Mouse (Mus musculus) neural tube, embryonic 13.5 days (tissue): ENCODE data around the gene Olfr1469. TPM values are rescaled to one million over a fixed set of nuclear protein-coding genes. Genes with fewer than 3 reads are reported as not detected.
"Not testable (repeated sequence)": the region's sequence is repeated elsewhere in the genome, so short reads cannot be mapped to it uniquely, and the experiment has no call there.

Experiments
- ATAC-seq: fragments of 200-750 bp; cut with Nextera tagmentation; 2 replicates; pipeline ENCODE4 v1.8.0; 2017; ENCODE audit warnings: low read depth, mild to moderate bottlenecking, moderate TSS enrichment, moderate library complexity
- H3K27ac ChIP-seq: fragments of 300-500 bp; sonication (generic); replicated peaks from 2 replicates; pipeline ENCODE4 v1.5.1; 2015; ENCODE audit warnings: moderate library complexity, mild to moderate bottlenecking, inconsistent platforms
- H3K27me3 ChIP-seq: fragments of 300-500 bp; sonication (generic); 2 replicates; pipeline ENCODE4 v1.6.1; 2015; ENCODE audit warnings: mild to moderate bottlenecking, inconsistent platforms
- H3K36me3 ChIP-seq: fragments of 300-500 bp; sonication (generic); 2 replicates; pipeline ENCODE4 v1.6.1; 2015; ENCODE audit warnings: mild to moderate bottlenecking, inconsistent platforms
- H3K4me1 ChIP-seq: fragments of 300-500 bp; sonication (generic); replicated peaks from 2 replicates; pipeline ENCODE4 v1.6.1; 2015; ENCODE audit warnings: inconsistent platforms
- H3K4me2 ChIP-seq: fragments of 300-500 bp; sonication (generic); 2 replicates; pipeline ENCODE4 v1.6.1; 2015; ENCODE audit warnings: inconsistent platforms, mild to moderate bottlenecking, moderate library complexity
- H3K4me3 ChIP-seq: fragments of 300-500 bp; sonication (generic); 2 replicates; pipeline ENCODE4 v1.5.1; 2015; ENCODE audit warnings: mild to moderate bottlenecking, inconsistent platforms
- H3K9ac ChIP-seq: fragments of 300-500 bp; sonication (generic); 2 replicates; pipeline ENCODE4 v1.6.1; 2015; ENCODE audit warnings: moderate library complexity, mild to moderate bottlenecking, inconsistent platforms
- H3K9me3 ChIP-seq: fragments of 300-500 bp; sonication (generic); 2 replicates; pipeline ENCODE4 v1.6.1; 2016; ENCODE audit warnings: inconsistent platforms
- WGBS: fragments of 180-500 bp; shearing (Covaris S2); methylation state at CpG from one replicate; pipeline ENCODE4 v1.1.7; 2015; 5-methylcytosine and 5-hydroxymethylcytosine counted together
- polyA plus RNA-seq: library from polyadenylated mRNA; unstranded; fragments of >200 nt; fragmentation: Nextera tagmentation; extraction: Ambion mirVana; gene quantifications from 2 replicates; pipeline ENCODE4 v1.2.1, GENCODE M21; 2015

Gene Olfr1469
- not detected in 2 replicates for polyA plus RNA-seq

DNA sequence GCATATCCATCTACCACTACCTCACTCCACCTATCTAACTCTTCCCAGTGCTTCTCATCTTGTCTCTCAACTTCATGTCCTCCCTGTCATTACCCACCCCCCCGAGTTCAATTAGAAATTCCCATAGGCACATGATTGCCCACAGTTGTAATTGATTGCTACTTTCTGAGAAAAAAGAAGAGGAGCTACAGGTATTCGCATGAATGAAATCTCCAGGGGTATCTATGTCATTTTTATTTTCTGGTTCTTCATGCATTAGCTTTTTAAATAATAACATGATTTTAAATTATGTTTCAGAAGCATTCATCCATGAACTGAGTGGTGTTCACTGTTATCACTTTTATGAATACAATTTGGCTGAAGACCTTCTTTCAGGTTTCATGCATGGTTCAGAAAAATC is at the start of gene Olfr1469:
Gene Olfr1469 (plus strand): TSS at position 301 of the 400 bp plus-strand sequence.
- Histone ChIP-seq H3K27ac (no peak within 1 kb of the TSS), H3K9ac (no peak within 1 kb of the TSS), H3K4me1 (no peaks in the 10 kb centered on the region), H3K9me3 (peaks cover 8% of the 10 kb centered on the region; the same call in 1 of the 2 replicates), H3K4me3 (no peak within 1 kb of the TSS), H3K4me2 (no peak within 1 kb of the TSS), H3K36me3 (no peaks in the 10 kb centered on the region), H3K27me3 (no peaks in the 10 kb centered on the region)
- WGBS = 74% methylated on average over 2 of the region's 2 CpGs
- no peak for ATAC-seq

DNA sequence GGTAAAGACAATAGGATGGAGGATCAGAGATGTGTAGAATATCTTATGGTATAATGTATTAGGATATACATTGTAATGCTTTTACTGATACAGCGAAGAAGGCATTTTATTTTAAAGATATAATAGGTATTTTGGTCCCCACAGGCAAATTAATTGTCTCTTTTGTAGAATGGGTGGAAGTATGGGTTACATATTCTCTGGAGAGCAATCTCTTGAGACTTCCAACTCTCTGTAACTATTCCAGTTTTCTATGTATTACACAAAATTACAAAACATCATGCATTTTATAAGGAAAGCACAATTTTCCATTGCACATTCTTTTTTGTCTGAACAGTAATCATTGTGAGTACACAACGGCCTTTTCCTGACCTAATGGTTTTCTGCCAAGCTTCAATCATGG is 45.7 kb upstream of the Olfr1469 start, which contains the start of gene Olfr1467:
Gene Olfr1467 (plus strand): TSS at position 301 of the 400 bp plus-strand sequence.
- 76% methylated on average over 2 of the region's 2 CpGs for WGBS
- Histone ChIP-seq H3K9ac (no peak within 1 kb of the TSS), H3K27ac (no peak within 1 kb of the TSS), H3K27me3 (no peaks in the 10 kb centered on the region), H3K4me2 (no peak within 1 kb of the TSS), H3K4me3 (no peak within 1 kb of the TSS), H3K9me3 (peaks cover 19% of the 10 kb centered on the region; the same call in 1 of the 2 replicates), H3K4me1 (no peaks in the 10 kb centered on the region), H3K36me3 (no peaks in the 10 kb centered on the region)
- no peak for ATAC-seq

DNA sequence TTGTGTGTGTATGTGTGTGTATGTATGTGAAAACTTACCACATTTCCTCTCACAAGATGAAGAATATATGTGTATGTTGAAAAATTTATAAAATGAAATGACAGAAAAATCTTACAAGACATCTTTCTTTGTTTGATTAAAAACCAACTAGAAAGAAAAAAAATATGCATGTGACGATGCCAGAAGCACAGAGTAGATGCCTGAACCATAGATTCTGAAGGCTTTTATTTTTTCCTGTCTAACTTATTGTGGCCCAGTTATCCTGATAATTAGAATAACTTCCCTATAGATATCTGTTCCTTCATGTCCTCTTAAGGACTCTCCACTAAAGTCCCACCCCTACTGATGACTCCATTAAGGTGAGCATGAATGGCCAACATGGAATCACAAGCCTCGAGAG is 35.5 kb downstream of the Olfr1469 start, which contains the start of gene Olfr1471:
Gene Olfr1471 (plus strand): TSS at position 301 of the 400 bp plus-strand sequence.
- not testable (repeated sequence) for H3K4me2 ChIP-seq, H3K4me3 ChIP-seq, ATAC-seq, H3K9ac ChIP-seq, H3K36me3 ChIP-seq, H3K4me1 ChIP-seq, H3K27me3 ChIP-seq, H3K9me3 ChIP-seq, H3K27ac ChIP-seq
- WGBS = 79% methylated on average over 2 of the region's 2 CpGs

DNA sequence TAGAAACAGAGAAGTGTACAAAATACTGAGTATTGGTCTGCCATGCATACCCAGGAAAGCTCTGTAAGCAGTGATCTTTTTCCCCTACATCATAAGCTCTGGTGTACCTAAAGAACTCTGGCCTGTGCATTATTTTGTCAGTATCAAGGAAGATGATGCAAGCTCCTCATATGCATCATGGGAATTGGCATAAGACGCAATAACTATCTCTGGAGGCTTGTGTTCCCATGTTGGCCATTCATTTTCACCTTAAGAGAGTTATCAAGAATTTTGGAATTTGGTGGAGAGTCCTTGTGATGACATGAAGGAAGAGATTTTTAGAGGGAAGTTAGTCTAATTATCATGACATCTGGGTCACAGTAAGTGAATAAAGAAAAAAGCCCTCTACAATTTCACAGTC is 48.3 kb downstream of the Olfr1469 start, which contains the start of gene Olfr1472:
Gene Olfr1472 (minus strand): TSS at position 101 of the 400 bp plus-strand sequence.
- Histone ChIP-seq H3K9me3 (peaks cover 13% of the 10 kb centered on the region), H3K27ac (no peak within 1 kb of the TSS), H3K9ac (no peak within 1 kb of the TSS), H3K4me2 (no peak within 1 kb of the TSS), H3K4me3 (no peak within 1 kb of the TSS), H3K4me1 (no peaks in the 10 kb centered on the region), H3K36me3 (no peaks in the 10 kb centered on the region), H3K27me3 (no peaks in the 10 kb centered on the region)
- ATAC-seq = no peak
- 86% methylated on average over 1 of the region's 1 CpGs for WGBS

Other genes with a start within 250 kb of the Olfr1469 start
- not detected in 2 replicates for gene Olfr1461, start 244.8 kb upstream of the Olfr1469 start, polyA plus RNA-seq
- not detected in 2 replicates for gene Olfr1462, start 222.1 kb upstream of the Olfr1469 start, polyA plus RNA-seq
- not detected in 2 replicates for gene Olfr1463, start 176.5 kb upstream of the Olfr1469 start, polyA plus RNA-seq
- gene Olfr1465, start 92.3 kb upstream of the Olfr1469 start, polyA plus RNA-seq = not detected in 2 replicates
- gene Olfr1466, start 69.0 kb upstream of the Olfr1469 start, polyA plus RNA-seq = not detected in 2 replicates
- not detected in 2 replicates for gene Olfr1467, start 45.6 kb upstream of the Olfr1469 start, polyA plus RNA-seq
- gene Olfr1471, start 35.6 kb downstream of the Olfr1469 start, polyA plus RNA-seq = not detected in 2 replicates
- not detected in 2 replicates for gene Olfr1472, start 48.2 kb downstream of the Olfr1469 start, polyA plus RNA-seq
- gene Olfr1474, start 61.7 kb downstream of the Olfr1469 start, polyA plus RNA-seq = not detected in 2 replicates
- gene Olfr1475, start 72.3 kb downstream of the Olfr1469 start, polyA plus RNA-seq = not detected in 2 replicates
- not detected in 2 replicates for gene Olfr1477, start 92.7 kb downstream of the Olfr1469 start, polyA plus RNA-seq
- not detected in 2 replicates for gene Olfr1480, start 120.1 kb downstream of the Olfr1469 start, polyA plus RNA-seq
- gene Olfr1484, start 175.7 kb downstream of the Olfr1469 start, polyA plus RNA-seq = not detected in 2 replicates
- gene Olfr1487, start 209.5 kb downstream of the Olfr1469 start, polyA plus RNA-seq = not detected in 2 replicates
- not detected in 2 replicates for gene Olfr1489, start 223.8 kb downstream of the Olfr1469 start, polyA plus RNA-seq
- not detected in 2 replicates for gene Olfr1490, start 243.2 kb downstream of the Olfr1469 start, polyA plus RNA-seq